Mouse (Mus musculus) lung, adult 2 months (tissue): Measurements from ENCODE around the gene Myrip.

Experiments used
- CTCF ChIP-seq: fragments of 200-500 bp; IDR thresholded peaks from 2 replicates; pipeline ENCODE4 v1.5.1; 2011; ENCODE audit warnings: mild to moderate bottlenecking, low read length, control low read depth; ENCODE audit not compliant: insufficient read depth
- POLR2A ChIP-seq: fragments of 200-500 bp; IDR thresholded peaks from 2 replicates; pipeline ENCODE4 v1.6.1; 2011; ENCODE audit warnings: low read depth, mild to moderate bottlenecking, control low read depth, low read length, borderline replicate concordance; ENCODE audit errors: extremely low read depth

DNA sequence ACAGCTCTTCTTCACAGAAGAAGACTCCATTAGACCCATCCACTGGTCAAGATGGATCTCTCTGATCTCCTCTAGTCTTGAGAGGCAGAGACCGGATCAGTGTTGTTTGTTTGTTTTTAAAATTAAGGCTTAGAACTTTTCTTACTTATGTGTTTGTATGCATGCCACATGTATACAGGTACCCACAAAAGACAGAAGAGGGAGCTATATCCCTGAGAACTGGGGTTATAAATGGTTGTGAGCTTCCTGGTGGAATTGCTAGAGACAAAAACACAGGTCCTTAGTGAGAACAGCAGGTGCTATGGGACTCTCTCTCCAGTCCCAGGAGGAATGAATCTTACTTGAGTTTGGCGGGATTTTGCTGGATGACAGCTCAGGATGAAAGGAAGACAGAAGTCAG lies 1.9 kb upstream of the Myrip start:
- TF ChIP-seq CTCF (no peak), POLR2A (no peak)
